Mouse (Mus musculus) retina, adult 2 months (tissue): ENCODE data around the gene Lrrtm1.

Source experiments
- DNase-seq: peaks from one replicate; pipeline ENCODE4 v3.0.0-alpha.2; 2012; ENCODE audit warnings: low read depth, low spot score

Gene Lrrtm1

DNA sequence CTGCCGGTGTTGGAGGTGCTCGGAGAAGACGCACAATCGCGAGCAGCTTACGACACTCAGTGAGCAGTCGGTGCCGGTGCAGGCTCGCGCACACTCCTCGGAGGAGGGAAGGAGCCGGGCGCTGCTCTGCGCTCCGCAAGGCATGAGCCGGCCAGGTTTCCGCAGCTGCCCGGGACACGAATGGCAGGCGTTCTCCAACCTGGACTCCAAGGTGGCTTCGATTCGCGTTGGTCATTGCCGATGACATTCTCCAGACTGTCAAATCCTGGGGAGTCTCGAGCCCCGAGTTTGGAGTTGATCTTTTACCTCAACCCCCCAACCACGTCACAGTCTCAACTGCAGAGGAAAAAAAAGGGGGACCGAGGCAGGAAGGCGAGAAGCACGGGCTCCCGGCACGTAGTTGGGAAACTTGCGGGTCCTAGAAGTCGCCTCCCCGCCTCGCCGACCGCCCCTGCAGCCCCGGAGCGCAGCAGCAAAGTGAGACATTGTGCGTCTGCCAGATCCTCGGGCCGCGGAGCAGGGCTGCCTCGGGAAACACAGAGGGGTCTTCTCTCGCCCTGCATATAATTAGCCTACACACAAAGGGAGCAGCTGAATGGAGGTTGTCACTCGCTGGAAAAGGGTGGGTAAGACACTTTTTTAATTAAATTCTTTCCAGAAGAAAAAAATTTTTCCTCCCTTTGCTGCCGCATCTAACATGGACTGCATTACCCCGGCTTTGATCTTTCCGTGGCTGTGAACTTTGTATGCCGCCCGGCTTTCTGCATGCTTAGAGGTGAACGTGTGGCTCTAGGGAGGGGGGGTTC lies at the start of gene Lrrtm1:
Gene Lrrtm1, plus strand, starts transcription at position 89 of the 806 bp plus-strand sequence.
- DNase-seq = no peak

DNA sequence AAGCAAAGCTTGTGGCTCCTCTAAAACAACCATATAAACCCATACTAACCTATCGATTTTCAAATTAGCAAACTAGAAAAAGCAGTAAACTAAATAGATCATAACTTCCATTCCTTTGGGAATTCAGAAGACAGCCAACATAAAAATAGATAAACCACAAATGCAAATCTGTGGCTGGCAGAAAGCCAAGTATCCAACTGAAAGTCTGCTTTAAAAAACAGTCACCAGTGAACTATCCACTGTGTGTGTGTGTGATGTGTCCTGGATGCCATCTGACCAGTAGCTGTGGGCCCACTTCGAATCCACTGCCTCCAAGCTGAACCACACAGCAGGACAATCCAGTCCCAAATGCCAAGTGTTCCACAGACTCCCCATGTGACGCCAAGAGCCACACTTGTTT lies 45.8 kb upstream of the Lrrtm1 start:
- DNase-seq = no peak

DNA sequence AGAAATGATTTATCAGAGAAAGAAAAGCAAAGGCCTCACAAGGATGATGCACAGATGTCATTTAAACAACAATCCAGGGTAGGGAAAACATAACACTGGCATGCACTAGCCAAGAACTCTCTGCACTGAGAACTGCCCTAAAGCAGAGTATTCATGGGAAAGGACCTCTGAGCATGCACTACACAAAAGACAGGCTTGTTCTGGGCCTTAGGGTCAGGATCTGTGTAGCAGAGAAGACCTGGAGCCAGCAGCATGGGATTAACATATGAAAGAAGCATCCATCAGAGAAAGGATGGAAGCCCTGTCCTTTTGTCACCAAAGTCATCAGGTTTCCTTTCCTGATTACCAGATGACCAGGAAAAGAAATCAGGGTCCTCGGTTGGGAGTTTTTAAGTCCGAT lies 43.1 kb upstream of the Lrrtm1 start:
- no peak for DNase-seq

DNA sequence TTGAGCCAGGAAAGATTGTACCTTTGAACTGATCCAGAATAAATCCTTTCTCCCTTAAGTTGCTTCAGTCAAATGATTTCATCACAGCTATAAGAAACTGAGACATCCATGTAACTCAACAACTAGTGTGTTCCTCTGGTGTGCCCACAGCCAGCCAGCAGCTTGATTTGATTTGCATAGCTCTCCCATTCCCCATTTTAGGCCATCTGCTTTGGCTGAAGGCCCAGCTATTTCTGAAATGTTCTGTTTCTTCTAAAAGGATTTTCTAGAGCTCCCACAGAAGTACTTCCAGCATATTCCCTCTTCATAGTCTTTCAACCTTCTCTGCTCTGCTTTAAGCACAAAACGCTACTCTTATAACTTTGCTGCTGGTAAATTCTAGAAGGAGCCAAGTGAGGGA lies 33.3 kb upstream of the Lrrtm1 start:
- no peak for DNase-seq

DNA sequence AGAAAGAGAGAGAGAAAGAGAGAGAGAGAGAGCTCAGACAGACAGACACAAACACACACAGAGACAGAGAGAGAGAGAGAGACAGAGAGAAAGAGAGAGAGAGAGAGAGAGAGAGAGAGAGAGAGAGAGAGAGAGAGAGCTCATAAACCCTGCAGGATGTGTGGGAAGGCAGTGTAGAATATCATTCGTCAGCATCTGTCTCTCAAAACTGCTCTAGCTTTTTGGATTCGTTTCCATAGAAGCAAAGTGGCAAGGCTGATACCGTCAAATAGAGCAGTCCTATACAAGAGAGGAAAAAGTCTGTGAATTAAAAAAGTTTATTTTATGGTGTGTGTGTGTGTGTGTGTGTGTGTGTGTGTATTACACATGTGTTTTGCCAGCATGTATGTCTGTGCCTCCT lies 32.6 kb upstream of the Lrrtm1 start:
- no peak for DNase-seq

DNA sequence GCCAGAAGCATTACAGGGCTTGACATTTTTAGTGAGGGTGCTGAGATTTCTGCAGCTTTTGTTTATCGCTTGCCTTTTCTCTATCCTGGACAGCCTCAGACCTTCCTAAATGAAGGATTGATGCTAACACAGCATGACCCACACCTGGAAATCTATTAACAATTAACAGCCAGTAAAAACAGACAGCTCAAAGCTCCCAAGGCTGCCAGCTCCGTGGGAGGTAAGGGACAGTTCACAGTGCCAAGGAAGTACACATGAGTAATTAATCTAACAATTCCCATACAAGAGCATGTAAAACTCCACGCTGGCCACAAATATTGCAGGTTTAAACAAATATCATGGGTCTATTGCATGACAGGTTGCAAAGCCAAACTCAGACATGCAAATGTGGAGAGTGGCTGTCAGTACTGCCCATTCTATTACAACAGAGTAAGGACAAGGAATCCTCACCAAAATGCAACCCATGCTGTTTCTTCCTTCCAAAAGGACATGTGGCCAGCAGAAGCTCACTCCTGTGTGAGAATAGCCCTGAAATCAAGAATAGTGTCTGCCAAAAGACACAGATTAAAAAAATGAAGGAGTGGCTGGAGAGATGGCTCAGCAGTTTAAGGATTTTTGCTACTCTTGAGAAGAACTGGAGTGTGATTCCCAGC lies 28.6 kb upstream of the Lrrtm1 start:
- DNase-seq = no peak

DNA sequence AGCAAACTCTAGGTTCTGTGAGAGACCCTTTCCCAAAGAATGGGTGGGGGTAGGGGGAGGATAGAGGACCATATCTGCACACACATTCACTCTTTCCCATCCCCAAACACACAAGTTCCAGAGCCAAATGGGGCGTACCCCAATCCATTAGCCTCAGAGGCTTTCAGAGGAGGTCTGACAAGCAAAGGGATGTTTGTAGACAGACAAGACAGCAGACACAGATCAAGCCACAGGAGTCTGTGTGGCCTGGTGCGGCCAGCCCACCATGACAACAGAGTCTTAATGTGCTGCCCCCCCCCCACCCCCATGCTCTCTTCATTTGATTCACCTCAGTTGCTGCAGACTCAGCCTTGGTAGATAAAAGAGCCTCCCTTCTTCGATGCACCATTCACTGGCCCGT lies 27.2 kb upstream of the Lrrtm1 start:
- DNase-seq = no peak

DNA sequence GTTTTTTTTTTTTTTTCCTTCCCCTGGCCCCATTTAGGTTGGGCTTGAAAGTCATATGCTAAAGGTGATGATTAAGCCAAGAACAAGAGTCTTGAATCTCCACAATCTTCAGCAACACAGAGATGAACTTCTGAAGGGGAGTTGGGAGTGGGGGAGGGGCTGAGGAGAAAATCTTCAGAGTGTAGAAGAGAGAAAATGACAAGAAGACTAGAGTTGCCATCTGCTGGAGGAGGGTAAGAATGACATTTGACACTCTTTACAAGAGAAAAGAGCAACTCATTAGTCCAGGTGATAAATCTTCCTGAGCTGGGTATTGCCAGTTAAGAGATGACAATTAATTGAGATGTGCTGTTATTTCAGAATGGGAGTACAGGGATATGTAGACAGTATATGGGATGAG lies 23.6 kb upstream of the Lrrtm1 start:
- no peak for DNase-seq

DNA sequence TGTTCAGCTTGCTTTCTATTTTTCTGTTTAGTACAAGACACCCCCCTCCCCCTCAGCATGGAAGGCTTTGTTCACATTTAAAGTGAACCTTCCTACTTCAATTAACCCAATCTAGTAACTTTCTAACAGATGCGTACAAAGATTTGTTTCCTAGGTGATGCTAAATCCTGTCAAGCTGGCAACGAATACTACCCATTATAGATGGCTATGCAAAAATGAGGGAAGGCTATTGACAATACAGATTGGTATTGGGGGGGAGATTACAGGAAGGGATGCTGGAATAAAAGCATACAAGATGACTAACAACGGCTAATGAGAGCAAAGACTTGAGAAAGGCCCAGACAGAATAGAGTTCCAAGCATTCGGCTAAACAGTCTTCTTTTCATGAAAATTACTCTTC lies 21.7 kb upstream of the Lrrtm1 start:
- no peak for DNase-seq

DNA sequence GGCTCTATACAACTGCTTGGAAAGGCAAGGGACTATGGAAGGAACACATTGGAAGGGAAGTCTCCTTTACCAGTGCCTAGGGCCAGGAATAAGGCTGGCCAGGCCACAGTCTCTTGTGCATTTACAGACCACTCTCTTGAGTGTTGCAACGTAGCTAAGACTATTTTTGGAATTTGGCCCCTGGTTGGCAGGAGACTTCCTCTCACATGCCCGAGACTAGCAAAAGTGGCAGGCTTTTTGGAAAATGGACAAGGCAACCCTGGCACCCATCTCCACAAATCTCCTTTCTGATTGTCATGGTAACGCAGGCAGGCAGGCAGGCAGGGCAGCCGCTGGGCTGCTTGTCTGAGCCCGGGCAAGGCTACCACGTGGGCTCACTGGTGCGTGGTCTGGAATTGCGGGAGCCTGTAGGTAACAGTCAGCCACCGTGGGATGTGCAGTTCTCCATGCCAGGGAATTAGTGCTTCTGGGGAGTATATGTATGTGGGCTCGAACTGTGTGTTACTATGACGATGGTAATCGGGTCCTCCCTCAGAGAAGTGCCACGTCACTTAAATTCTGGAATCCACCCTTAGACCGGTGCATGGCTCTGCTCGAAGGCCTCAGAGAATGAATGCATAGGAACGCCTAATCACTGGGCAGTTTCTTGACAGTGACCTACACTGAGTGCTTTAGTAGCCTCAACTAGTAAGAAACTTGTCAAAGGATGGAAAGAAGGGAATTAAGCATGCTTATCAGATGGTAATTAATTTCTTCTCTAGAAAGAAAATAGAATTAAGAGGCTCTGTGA lies 19.4 kb upstream of the Lrrtm1 start:
- no peak for DNase-seq

DNA sequence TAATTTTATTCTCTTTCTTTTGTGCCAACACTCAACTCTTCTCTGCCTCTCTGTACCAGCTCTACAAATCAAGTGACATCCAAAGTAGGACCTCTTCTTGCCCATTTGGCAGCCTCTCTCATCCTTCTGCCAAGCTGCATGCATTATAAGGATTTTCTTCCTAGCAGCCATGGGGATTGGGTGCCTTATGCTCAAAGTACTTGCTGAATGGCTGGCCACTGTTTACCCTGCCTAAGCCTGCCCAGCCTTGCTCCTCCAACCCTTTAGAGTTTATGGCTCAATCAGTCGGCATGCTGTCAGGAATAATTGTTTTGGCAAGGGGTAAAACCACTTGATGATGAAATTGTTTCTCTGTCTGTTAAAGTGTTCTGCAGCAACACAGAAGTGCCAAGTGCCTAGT lies 2.1 kb upstream of the Lrrtm1 start:
- DNase-seq = no peak

DNA sequence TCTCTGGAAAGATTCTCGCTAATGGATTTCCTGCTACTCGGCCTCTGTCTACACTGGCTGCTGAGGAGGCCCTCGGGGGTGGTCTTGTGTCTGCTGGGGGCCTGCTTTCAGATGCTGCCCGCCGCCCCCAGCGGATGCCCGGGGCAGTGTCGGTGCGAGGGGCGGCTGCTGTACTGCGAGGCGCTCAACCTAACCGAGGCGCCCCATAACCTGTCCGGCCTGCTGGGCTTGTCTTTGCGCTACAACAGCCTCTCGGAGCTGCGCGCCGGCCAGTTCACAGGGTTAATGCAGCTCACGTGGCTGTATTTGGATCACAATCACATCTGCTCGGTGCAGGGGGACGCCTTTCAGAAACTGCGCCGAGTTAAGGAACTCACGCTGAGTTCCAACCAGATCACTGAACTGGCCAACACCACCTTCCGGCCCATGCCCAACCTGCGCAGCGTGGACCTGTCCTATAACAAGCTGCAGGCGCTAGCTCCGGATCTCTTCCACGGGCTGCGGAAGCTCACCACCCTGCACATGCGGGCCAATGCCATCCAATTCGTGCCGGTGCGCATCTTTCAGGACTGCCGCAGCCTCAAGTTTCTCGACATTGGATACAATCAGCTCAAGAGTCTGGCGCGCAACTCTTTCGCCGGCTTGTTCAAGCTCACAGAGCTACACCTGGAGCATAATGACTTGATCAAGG lies 1.2 kb downstream of the Lrrtm1 start:
- no peak for DNase-seq

DNA sequence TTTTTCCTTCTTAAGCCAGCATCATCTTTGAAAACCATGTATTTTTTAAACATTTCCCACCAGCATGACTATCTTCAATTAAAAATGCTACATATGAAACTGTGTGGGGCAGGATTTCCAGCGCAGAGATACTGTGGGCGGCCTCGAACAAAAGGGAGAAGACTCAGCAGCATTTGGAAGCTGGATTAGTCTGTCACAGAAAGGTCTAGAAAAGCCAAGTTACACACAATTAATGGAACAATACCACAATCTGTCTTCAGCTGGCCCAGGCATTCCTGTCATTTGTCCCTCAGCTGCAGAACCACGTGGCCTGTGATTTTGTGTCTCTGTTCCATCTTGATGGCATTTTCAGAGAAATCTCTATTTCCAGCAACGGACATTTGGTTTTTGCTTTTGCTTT lies 11.0 kb downstream of the Lrrtm1 start:
- no peak for DNase-seq

DNA sequence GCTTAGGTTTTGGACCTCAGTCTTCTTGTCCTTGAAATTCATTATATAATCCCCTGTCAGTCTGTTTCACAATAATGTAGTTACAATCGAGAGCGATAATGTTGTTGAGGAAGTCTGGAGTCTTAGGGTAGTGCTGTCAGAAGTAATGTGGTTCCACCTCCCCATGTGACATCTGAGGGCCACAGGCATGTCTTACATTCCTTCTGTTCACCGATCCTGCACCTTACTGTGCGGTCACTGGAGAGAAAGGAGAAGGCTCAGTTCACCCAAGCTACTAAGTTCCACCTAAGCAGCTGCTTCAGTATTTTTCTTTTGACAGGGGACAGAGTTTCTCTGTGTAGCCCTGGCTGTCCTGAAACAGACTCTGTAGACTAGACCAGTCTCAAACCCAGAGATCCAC lies 13.9 kb downstream of the Lrrtm1 start:
- DNase-seq = no peak

DNA sequence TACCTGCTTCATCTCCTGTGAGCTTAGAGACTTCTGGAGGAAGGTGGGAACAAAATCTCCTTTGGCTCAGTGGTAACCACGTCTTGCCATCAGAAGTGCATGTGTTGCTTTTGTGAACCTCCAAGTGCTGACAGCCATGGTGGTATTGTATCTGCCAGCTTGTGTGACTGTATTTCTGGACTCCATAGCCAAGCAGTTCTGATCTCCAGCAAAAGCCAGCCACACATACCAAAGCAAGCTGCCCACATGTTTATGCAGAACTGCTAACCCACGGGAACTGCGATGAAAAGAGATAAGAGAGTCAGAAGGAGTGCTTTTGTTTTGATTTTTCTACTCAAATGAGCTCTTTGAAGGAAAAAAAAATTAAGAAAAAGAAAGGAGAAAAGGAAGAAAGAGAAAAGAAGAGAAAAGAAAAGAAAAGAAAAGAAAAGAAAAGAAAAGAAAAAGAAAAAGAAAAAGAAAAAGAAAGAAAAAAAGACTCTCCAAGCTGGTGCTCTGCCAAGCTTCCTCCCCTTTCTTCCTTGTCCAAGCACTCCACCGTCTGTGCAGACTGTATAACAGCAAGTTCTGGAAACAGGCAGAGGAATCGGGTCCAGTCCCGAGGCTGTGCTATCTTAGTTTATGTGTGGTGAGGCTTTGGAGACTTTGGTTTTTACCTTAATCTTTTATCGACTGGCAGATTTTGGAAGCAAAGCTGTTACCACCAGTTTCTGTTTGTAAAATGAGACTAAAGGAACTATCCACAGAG lies 15.0 kb downstream of the Lrrtm1 start:
- no peak for DNase-seq

DNA sequence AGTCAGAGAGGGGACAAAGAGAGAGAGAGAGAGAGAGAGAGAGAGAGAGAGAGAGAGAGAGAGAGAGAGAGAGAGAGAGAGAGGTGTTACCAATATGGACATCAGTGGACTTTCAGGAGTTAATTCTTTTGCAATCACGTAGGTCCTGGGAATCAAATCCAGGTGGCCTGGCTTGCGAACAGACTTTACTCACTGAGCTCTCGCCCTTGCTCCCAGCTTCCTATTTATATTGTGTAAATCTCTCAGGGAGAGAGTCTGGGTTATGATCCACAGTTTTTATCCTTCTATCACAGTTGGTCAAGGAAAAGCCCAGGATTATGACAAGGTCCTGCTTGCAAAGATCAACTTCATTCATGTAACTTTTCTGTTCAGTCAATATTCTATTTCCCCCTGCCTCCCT lies 22.7 kb downstream of the Lrrtm1 start:
- no peak for DNase-seq

DNA sequence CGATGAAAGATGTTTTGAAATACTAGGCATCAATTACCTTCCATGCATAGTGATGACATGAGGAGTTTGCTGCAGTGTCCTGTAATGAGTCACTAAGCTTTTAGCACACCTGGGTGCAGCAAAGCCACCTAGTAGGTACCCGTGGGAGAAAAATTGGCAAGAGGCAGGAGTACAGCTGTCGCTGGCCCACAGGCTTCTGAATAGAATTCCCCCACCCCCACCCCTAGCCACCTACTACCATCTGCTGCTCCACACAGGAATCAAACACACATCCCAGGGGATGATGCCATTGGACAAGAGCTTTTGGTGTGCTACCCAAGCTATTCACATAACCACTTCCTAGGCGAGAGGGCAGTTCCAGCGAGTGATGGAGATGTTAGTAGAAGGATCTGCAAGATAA lies 36.3 kb downstream of the Lrrtm1 start:
- DNase-seq = no peak

DNA sequence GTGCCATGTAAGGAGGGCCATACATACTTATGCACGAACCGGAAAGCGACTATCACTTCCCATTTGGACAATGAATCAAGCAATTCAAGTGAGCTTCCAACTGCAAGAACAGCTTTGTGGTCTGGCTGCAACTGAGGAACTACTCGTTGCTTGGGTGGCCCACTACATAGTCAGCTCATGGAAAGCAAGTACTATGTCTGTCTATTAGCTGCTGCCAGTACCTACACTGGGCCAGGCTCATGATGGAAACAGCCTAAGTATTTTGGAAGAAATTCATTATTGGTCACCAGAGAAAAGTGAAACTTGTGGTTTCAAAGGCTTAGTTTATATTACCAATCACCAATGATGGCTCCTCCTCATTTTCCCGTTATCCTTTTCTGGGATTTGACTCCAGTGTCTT lies 43.8 kb downstream of the Lrrtm1 start:
- no peak for DNase-seq

DNA sequence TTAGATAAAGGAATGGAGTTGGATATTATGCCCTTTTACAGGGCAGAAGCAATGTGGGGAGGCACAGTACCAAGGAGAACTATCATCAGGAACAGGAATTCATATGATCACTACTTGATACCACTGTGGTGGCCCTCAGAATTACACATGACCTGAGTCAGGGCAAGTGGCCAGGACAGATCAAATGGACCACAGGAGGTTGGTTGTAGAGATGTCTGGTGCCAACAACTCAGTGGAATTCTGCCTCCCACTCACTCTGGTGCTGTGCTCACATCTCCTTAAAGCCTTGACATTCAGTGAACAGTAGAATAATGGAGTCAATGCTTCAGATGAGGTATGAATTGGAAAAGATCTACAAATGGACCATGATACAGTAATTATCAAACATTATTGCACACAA lies 45.9 kb downstream of the Lrrtm1 start:
- no peak for DNase-seq

DNA sequence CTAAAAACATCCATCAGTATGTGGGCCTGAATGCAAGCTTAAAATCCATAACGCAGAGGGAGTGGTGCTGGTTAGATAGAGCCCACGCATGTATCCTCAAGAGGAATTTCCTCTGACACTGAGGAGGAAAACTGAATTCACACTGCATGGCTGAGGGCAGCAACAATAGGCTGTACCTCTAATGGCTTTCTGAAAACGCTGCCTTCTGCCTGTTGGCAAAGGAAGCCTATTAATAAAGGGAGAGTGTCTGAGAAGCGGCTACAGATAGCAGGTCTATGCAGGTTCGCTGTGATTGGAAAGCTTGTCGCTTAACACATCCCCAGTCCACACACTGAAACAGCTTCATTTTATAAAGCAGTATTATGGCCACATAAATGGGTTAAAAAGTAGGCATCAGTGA lies 48.9 kb downstream of the Lrrtm1 start:
- DNase-seq = no peak

DNA sequence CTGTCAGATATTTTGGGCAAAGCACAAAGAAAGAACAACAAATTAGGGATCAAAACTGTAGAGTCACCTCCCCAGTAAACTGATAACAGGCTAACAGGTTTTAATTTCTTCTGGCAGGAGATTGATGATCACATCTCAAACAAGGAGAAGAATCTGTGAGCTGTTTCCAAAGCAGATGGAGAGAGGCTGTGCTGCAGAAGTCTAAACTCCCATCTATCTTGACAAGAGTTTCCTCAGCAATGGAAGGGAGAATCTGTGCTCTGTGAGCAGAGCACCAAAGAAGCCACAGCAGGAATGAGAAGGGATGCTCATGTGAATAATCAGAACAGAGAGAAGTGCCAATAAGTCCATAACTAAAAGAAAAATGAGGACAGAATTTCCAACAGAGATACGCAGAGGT lies 58.8 kb downstream of the Lrrtm1 start:
- DNase-seq = no peak
